Mouse (Mus musculus) myocyte (in vitro differentiated cells): ENCODE results near the gene Rabl3.

ENCODE experiments used
- MYOD1 ChIP-seq, 3 experiments: IDR thresholded peaks; one replicate each; pipeline ENCODE4 v1.6.1; 2011; ENCODE audit warnings: control low read depth in 2 of 3, low read depth in 2 of 3, mild to moderate bottlenecking in 2 of 3, moderate library complexity in 1 of 3; ENCODE audit not compliant: insufficient read length in 2 of 3, control insufficient read depth in 1 of 3
- POLR2A ChIP-seq: IDR thresholded peaks from one replicate; pipeline ENCODE4 v1.6.1; 2011; ENCODE audit warnings: low read depth, mild to moderate bottlenecking, control low read depth, moderate library complexity; ENCODE audit not compliant: insufficient read length
- USF1 ChIP-seq: IDR thresholded peaks from one replicate; pipeline ENCODE4 v1.6.1; 2011; ENCODE audit warnings: low read depth, mild to moderate bottlenecking, control low read depth, moderate library complexity

DNA sequence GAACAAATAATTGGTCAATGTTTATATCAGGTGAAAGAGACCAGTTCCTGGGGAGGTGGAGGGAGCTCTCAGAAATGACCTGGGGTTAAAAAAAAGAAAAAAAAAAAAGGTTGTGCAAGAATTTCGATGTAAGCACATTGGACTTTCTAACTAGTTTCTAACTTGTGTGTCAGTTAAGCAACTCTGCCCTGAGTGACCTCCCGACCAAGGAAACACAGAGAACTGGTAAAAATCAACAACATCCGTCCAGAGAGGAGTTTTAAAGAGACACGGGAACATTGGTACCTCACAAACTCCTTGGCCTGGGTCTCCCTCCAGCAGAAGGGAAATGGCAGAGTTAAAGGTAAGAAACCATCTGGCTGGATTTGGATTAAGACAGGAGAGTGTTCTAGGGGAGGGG lies 40.3 kb downstream of the Rabl3 start, which contains the start of gene Hgd:
- TF ChIP-seq POLR2A: no peak
- TF ChIP-seq MYOD1 (IDR thresholded peaks at IDR 0.05; ENCODE audit: control insufficient read depth in 1 of 3, insufficient read length in 2 of 3, low read depth in 2 of 3): no peak
- no peak for TF ChIP-seq USF1
